In the genomic region with DNA sequence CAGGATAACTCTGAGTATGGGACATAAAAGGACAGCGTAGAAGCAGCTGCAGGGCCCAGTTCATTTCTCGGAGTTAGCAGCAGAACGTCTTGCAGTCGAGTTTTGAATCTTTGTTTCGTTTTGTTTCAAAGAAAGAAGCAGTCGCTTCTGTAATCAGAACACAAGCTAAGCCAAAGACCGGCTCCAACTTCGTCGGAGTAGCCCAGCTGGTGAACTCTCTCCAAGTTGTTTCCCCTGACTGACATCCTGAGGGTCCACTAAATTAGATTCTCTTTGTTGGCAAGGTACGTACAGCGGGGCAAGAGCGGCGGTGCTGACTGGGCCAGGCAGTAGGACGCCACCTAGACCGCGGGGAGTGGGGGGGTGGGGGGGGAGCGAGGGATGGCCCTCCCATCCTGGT, we compare ENCODE assay signal across 8 mouse cellular contexts.
DNase-seq lines count a peak whose midpoint lies in the region; ATAC-seq and TF ChIP-seq lines count a peak whose summit lies in the region.

No protein-coding gene starts in this region.

- H3K27ac ChIP-seq in cerebellum, adult 2 months (ENCODE audit: insufficient read depth, low read length): no peak overlapping the region
- H3K27ac ChIP-seq in lung, postnatal 0 days (ENCODE audit: low read length): no peak overlapping the region
- no peak overlapping the region for H3K27ac ChIP-seq in liver, embryonic 13.5 days
- H3K27ac ChIP-seq in stomach, embryonic 16.5 days (ENCODE audit: low read length): no peak overlapping the region

- 15% methylated on average over 16 of the region's 17 CpGs for WGBS in cerebellum, adult 2 months
- WGBS in lung, postnatal 0 days: 12% methylated on average over 16 of the region's 17 CpGs
- 28% methylated on average over 17 of the region's 17 CpGs for WGBS in lung, adult 2 months
- 22% methylated on average over 17 of the region's 17 CpGs for WGBS in liver, embryonic 13.5 days (ENCODE audit: insufficient replicate concordance)
- 13% methylated on average over 16 of the region's 17 CpGs for WGBS in stomach, embryonic 16.5 days

- peaks cover 3% of the 10 kb centered on the region; the same call in 1 of the 2 replicates for H3K27me3 ChIP-seq in cerebellum, adult 2 months (ENCODE audit: control insufficient read depth, insufficient read depth, low read length)
- H3K27me3 ChIP-seq in lung, postnatal 0 days (replicated peaks; ENCODE audit: insufficient read depth, low read length): peaks cover 20% of the 10 kb centered on the region
- peaks cover 73% of the 10 kb centered on the region for H3K27me3 ChIP-seq in liver, embryonic 13.5 days
- peaks cover 38% of the 10 kb centered on the region for H3K27me3 ChIP-seq in stomach, embryonic 16.5 days (ENCODE audit: control insufficient read depth, insufficient read depth, low read length)

- H3K4me3 ChIP-seq in cerebellum, adult 2 months (replicated peaks; ENCODE audit: insufficient read depth, low read depth, low read length): peak overlapping the region; percentile 5
- H3K4me3 ChIP-seq in lung, postnatal 0 days (ENCODE audit: low read depth, low read length): peak overlapping the region; percentile 33
- no peak overlapping the region for H3K4me3 ChIP-seq in lung, adult 2 months (replicated peaks; ENCODE audit: extremely low read depth, low read depth, low read length)
- no peak overlapping the region for H3K4me3 ChIP-seq in liver, embryonic 13.5 days (replicated peaks)
- peak overlapping the region; percentile 35 for H3K4me3 ChIP-seq in stomach, embryonic 16.5 days (replicated peaks; ENCODE audit: low read length)

- H3K36me3 ChIP-seq in lung, postnatal 0 days (ENCODE audit: insufficient read depth, low read length): no peaks in the 10 kb centered on the region
- no peaks in the 10 kb centered on the region for H3K36me3 ChIP-seq in liver, embryonic 13.5 days
- H3K36me3 ChIP-seq in stomach, embryonic 16.5 days (ENCODE audit: control insufficient read depth, insufficient read depth, low read length): no peaks in the 10 kb centered on the region

- H3K4me2 ChIP-seq in lung, postnatal 0 days (replicated peaks; ENCODE audit: low read depth, low read length): peak overlapping the region; percentile 52
- peak overlapping the region; percentile 21; the same call in 1 of the 2 replicates for H3K4me2 ChIP-seq in liver, embryonic 13.5 days
- H3K4me2 ChIP-seq in stomach, embryonic 16.5 days (ENCODE audit: low read depth, low read length): peak overlapping the region; percentile 27

- DNase-seq in cerebellum, adult 2 months: peak in 1 of 2 experiments; percentile 2
- DNase-seq in cerebellum, postnatal 4 days (ENCODE audit: low spot score in 2 of 2): no peak
- peak; percentile 6 for DNase-seq in lung, postnatal 0 days (ENCODE audit: low spot score)
- no peak for DNase-seq in lung, adult 2 months
- no peak for DNase-seq in liver, embryonic 13.5 days
- no peak for DNase-seq in right cerebral cortex, adult 18-20 months
- DNase-seq in frontal cortex, postnatal 10 days (ENCODE audit: low spot score in 2 of 2): no peak

- no peaks in the 10 kb centered on the region for H3K9me3 ChIP-seq in lung, postnatal 0 days (ENCODE audit: low read length)
- no peaks in the 10 kb centered on the region for H3K9me3 ChIP-seq in liver, embryonic 13.5 days (replicated peaks)
- H3K9me3 ChIP-seq in stomach, embryonic 16.5 days (replicated peaks; ENCODE audit: control insufficient read depth, low read length): no peaks in the 10 kb centered on the region

- TF ChIP-seq CTCF in cerebellum, adult 2 months (IDR thresholded peaks at IDR 0.05; ENCODE audit: borderline replicate concordance, insufficient read depth, low read depth, low read length): no peak
- no peak for TF ChIP-seq CTCF in lung, postnatal 0 days (IDR thresholded peaks at IDR 0.05)
- no peak for TF ChIP-seq CTCF in lung, adult 2 months (IDR thresholded peaks at IDR 0.05; ENCODE audit: insufficient read depth, low read length)

- no peak for TF ChIP-seq EP300 in lung, postnatal 0 days (IDR thresholded peaks at IDR 0.05)

- no peak for TF ChIP-seq POLR2A in cerebellum, adult 2 months (IDR thresholded peaks at IDR 0.05; ENCODE audit: borderline replicate concordance, insufficient read depth, low read length)
- TF ChIP-seq POLR2A in lung, adult 2 months (IDR thresholded peaks at IDR 0.05; ENCODE audit: borderline replicate concordance, extremely low read depth, low read depth, low read length): no peak

- H3K4me1 ChIP-seq in cerebellum, adult 2 months (ENCODE audit: control insufficient read depth, insufficient read depth, low read length): no peaks in the 10 kb centered on the region
- no peaks in the 10 kb centered on the region for H3K4me1 ChIP-seq in lung, postnatal 0 days (ENCODE audit: insufficient read depth, low read depth, low read length)
- H3K4me1 ChIP-seq in lung, adult 2 months (ENCODE audit: control insufficient read depth, insufficient read depth, low read length): no peaks in the 10 kb centered on the region
- no peaks in the 10 kb centered on the region for H3K4me1 ChIP-seq in liver, embryonic 13.5 days (replicated peaks)
- no peaks in the 10 kb centered on the region for H3K4me1 ChIP-seq in stomach, embryonic 16.5 days (ENCODE audit: control insufficient read depth, insufficient read depth, low read length)

- H3K9ac ChIP-seq in lung, postnatal 0 days (replicated peaks; ENCODE audit: low read depth): no peak overlapping the region
- no peak overlapping the region for H3K9ac ChIP-seq in liver, embryonic 13.5 days
- H3K9ac ChIP-seq in stomach, embryonic 16.5 days (ENCODE audit: low read length): no peak overlapping the region

- ATAC-seq in lung, postnatal 0 days: no peak
- no peak for ATAC-seq in liver, embryonic 13.5 days (ENCODE audit: low read depth)
- no peak for ATAC-seq in stomach, embryonic 16.5 days (ENCODE audit: insufficient read depth, low FRiP score)

Comparison
In these comparisons a context has a peak if more than half of its experiments do, and no peak if none do; other contexts are left out.
1. H3K4me3 ChIP-seq: peak in cerebellum, adult 2 months (single experiment), lung, postnatal 0 days (single experiment) and stomach, embryonic 16.5 days (single experiment); none in lung, adult 2 months (single experiment) and liver, embryonic 13.5 days (single experiment).
2. Peak in every context shown above with its lines, with median percentiles within 50 percentile points of each other: H3K4me2 ChIP-seq.